Mouse (Mus musculus): ENCODE results near the gene Ankrd35.
"Not testable (repeated sequence)": the region's sequence is repeated elsewhere in the genome, so short reads cannot be mapped to it uniquely, and the experiment has no call there.

Ankrd35 gene

DNA sequence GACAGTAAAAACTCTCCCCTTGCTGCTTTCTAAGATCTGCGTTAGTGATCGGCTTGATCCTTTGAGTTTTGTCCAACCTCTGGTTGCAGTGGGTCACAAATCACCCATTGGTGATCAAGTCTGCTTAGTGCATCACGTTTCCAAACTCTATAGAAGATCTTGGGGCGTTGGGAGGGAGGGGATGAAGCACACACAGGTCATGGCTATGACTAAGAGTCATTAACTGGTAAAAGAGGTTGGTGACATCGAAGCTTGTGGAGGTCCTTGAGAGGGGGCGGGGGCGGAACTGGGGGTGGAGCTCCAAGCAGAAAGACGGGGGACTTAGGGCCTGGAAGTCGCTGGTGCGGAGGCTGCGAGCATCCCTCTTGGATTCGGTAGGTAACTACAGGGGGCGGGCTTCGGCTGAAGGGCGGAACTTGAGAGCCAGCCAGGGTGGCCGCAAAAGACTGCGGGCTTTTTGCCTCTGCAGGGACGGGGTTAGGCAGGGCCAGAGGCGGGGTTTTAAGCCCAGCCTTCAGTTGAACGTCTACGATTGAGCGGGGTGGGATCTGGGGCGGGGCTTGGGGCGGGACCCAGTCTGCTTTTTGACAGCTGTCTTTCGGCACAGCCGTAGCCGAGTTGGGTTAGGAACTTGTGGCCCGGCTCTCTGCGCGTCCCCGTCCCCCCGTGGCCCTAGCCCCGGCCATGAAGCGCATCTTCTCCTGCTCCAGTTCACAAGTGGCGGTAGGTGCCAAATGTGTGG, at the start of gene Ankrd35:
TSS of gene Ankrd35 (plus strand) at position 405 of the 742 bp plus-strand sequence.
- DNase-seq (ENCODE audit: low read depth, low spot score): peak; percentile 98

DNA sequence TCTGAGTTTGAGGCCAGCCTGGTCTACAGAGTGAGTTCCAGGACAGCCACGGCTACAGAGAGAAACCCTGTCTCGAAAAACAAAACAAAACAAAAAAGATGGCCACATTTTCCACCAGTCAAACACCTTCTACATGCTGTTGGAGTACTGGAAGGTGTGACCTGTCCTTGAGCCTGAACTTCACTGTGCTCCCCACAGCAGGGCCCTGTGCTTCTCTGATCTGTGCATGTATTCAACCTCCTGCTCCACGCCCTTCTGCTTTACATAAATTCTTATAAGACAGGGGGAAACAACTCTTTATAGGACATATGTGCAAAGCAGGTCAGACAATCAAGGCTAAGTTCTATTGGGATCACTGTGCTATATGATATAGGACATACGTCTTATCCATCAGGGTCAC, 46.7 kb upstream of the Ankrd35 start:
- peak; percentile 66 for DNase-seq (ENCODE audit: low read depth, low spot score)

DNA sequence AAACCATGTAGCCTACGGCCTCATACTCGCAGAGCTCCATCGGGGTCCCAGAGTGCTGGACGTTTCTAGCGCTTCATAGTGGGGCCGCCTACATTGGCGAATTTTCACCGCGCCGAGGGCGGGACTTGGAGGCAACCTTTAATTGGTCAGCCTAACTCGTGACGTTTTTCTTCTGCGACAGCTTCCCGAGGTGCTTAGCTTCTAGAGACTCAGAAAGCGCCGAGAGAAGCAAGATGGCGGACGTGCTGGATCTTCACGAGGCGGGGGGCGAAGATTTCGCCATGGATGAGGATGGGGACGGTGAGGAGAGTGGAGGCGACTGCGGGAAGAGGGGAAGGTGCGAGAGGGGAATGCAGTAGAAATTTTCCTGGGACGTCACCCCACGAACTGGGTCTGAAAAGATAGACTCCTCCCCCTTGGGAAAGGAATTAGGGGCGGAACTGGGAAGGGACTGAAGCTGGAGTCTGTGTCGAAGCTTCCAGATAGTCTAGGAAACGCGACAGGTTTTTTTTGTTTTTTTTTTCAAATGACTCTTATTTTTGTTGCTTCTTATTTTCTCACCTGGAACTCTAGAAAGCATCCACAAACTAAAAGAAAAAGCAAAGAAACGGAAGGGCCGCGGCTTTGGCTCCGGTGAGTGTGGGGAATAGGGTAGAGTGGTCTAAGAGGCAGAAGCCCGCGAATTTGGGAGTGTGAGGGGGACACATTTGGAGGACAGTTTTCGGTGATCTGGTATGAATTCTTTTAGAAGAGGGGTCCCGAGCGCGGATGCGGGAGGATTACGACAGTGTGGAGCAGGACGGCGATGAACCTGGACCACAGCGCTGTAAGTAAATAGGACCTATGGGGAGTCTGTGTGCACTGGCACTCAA, 40.0 kb upstream of the Ankrd35 start, which contains the start of gene Rbm8a:
TSS of gene Rbm8a (plus strand) at position 205 of the 872 bp plus-strand sequence.
- peak; percentile 99 for DNase-seq (ENCODE audit: low read depth, low spot score)

DNA sequence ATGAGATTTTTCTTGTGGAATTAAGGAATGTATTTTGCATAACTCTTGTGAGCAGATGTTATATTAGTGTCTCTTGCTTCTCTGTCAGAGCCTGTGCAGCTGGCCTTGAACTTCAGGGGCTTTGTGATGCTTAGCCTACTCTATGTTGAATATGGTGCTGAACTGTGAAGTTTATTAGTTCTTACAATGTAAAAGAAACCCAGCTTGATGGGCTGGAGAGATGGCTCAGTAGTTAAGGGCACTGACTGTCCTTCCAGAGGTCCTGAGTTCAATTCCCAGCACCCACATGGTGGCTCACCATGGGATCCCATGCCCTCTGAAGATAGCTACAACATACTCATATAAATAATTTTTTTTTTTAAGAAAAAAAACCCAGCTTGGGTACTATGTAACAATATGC, 37.9 kb upstream of the Ankrd35 start:
- DNase-seq (ENCODE audit: low read depth, low spot score): no peak

DNA sequence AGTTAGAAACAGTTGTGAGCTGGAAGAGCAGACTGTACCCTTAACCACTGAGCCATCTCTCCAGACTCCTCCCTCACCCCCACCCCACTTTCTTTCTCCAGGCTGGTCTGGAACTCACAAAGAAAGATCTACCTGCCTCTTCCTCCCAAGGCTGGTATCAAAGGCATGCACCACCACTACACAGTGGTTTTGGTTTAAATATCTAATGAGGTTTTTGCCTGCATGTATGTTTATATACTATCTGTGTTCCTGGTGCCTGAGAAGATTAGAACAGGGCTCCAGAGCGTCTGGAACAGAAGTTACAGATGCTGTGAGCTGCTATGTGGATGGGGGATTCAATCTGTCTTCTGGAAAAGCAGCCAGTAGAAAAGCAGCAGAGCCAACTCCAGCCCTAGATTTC, 35.9 kb upstream of the Ankrd35 start:
- no peak for DNase-seq (ENCODE audit: low read depth, low spot score)

DNA sequence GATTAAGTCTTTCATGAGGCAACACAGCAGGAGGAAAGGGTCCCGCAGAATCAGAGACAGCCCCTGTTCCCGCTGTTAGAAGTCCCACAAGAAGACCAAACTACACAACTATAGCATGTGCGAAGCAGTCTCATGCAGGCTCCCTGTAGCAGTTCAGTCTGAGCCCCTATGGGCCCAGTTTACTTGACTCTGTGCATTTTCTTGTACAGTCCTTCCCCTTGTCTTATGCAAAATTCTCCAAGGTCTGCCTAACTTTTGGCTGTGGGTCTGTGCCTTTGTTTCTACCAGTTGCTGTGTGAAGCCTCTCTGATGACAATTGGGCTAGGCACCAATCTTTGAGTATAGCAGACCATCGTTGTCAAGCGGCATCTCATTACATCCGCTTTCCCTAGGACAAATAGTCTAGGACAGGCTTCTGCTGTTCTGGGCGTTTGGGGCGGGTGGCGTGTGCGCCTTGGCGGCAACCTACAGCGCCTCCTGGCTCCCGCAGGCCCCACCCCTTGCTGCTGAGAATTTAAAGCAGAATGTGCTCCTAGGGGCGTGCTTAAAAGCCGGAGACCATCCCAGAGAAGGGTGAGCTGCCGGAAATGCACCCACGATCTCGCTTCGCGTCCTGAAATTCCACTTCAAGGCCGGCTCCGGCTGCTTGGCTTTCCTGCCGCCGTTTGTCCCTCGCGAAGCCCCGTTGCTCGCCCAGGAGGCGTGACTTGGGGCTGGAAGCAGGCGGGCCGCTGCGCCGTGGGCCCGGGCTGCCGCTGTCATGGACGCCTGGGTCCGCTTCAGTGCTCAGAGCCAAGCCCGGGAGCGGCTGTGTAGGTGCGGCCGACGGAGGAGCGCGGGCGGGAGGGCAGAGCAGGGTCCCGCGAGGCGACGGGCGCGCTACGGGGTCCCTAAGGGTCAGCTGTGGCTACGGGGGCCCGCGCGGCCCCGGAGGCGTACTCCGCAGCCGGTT, 34.7 kb upstream of the Ankrd35 start, which contains the start of the genes Pex11b and Gm42957:
TSS of gene Pex11b (plus strand) at position 449 of the 952 bp plus-strand sequence.
TSS of gene Gm42957 (plus strand) at position 547 of the 952 bp plus-strand sequence.
- peak; percentile 97 for DNase-seq (ENCODE audit: low read depth, low spot score)

DNA sequence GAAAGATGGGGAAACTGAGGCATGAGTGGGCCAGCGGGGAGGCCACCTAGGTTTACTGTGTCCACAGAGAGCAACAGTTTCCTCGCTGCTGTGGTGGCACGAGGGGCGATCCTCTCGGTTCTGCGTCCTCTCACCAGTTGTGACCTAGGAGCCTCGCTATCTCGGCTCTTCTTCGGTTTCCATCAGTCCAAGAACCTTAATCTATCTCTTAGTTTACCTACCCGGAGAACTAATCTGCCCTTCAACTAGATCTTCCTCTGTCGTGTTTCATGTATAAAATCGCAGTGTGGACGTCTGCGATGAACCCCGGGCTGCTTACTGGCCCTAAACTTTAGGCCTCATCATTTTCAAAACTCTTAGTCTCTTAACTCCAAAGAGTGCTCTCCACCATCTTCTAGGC, 34.0 kb upstream of the Ankrd35 start:
- no peak for DNase-seq (ENCODE audit: low read depth, low spot score)

DNA sequence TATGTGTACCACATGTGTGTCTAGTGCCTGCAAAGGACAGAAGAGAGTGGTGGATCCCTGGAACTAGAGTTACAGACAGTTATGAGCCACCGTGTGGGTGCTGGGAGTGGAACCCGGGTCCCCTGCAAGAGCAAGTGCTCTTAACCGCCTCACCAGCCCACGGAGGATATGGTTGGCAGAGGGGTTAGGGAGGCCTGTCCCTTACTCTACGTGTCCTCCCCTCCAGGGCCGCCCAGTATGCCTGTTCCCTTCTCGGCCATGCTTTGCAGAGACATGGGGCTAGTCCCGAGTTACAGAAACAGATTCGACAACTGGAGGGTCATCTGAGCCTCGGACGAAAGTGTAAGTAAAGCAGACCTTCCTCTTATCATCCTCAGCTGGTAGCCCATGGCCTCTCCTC, 33.5 kb upstream of the Ankrd35 start:
- no peak for DNase-seq (ENCODE audit: low read depth, low spot score)

DNA sequence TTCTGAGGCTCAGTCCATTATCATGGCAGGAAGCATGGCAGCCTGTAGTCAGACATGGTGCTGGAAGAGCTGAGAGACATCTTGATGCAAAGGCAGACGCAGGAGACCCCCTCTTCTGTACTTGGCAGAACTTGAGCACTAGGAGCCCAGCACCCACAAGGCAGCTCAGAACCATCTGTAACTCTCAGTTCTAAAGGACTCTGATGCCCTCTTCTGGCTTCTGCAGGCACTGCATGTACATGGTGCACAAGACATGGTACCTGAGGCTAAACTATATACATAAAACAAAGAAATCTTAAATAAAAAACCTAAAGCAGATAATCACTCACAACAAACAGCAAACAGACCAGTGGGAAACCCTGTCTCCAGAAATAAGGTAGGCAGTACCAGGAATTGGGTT, 30.7 kb upstream of the Ankrd35 start:
- DNase-seq (ENCODE audit: low read depth, low spot score): peak; percentile 83

DNA sequence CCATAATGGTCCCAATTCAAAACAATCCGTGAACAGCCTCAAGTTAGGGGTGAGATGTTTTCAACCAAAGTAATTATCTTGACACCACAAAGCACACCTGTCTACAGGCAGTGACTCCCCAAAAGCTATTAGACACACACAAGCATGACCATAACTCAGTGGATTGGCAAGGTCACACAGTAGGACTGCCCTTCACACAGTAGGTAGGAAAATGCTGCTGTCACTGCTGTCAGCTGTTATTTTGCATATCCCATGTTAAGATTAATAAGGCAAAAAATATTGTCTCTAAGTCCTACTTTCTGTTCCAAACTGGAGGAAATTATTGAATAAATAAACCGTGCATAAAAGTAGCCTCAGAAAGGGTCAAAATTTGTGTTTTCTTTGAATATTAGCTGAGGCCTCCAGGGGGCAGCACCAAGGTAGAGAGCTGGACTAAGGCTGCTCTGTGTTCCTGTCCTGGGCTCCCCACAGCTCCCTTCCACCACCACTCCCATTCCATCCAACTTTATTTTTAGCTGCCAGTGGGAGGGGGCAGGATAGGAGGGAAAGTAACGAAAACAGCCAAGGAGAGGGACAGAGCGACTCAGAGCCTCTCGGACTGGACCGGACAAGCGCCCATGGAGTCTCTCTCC, 24.8 kb upstream of the Ankrd35 start, which contains the start of gene Itga10:
TSS of gene Itga10 (plus strand) at position 567 of the 632 bp plus-strand sequence.
- peak; percentile 65 for DNase-seq (ENCODE audit: low read depth, low spot score)

DNA sequence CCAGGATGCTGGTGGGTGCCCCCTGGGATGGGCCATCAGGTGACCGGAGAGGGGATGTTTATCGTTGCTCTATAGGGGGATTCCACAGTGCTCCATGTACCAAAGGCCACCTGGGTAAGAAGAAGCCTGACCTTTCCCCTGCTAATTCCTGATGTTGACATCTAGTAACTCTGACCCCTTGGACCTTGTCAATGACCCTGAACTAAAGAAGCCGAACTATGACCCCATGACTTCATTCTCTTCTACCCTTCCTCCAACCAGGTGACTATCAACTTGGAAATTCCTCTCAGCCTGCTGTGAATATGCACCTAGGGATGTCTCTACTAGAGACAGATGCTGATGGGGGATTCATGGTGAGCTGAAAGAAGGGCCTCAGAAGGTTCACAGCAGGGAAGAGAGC, 22.6 kb upstream of the Ankrd35 start:
- DNase-seq (ENCODE audit: low read depth, low spot score): no peak

DNA sequence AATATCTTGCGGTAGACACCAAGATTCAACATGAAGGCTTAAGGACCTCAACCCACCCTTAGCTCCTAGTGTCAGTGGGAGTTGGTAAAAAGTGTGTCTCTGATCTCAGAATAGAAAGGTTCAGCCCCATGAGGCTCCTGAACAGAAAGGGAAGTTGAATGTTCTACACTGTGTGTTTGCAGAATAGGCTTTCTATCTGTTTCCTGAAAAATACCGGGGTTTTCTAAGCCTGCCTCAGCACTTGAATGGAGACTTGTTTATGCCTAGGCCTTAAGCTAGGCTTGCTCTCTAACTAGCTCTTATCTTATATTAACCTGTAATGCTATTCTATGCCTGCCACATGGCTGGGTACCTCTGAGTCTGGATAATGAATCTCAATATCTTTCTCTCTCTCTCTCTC, 9.0 kb upstream of the Ankrd35 start:
- no peak for DNase-seq (ENCODE audit: low read depth, low spot score)

DNA sequence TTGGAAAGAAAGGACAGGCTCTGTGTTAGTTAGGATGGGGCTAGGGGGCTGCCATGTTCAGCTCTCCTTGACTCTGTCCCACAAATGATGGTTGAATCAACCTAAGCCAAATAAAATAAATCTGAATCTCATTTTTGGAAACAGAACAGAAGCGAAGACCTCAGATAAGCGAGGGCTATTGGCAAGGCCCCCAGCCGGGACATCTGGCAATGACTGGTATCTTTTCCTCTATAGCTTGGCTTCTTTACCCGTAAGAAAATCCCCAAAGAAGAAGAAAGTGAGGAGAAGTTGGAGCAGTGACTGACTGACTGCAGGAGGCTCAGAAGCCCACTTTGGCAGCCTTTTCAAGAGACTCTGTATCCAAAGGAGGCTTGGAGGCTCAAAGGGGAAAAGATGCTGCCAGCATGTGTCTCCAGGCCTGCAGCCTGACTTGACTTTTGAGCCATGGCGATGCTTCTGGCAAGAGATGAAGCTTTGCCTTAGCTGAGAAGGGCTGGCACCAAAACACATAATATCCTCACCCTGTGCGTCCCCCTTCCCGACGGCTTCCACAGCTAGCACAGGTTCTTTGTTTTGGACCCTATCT, 7.1 kb upstream of the Ankrd35 start:
- no peak for DNase-seq (ENCODE audit: low read depth, low spot score)

DNA sequence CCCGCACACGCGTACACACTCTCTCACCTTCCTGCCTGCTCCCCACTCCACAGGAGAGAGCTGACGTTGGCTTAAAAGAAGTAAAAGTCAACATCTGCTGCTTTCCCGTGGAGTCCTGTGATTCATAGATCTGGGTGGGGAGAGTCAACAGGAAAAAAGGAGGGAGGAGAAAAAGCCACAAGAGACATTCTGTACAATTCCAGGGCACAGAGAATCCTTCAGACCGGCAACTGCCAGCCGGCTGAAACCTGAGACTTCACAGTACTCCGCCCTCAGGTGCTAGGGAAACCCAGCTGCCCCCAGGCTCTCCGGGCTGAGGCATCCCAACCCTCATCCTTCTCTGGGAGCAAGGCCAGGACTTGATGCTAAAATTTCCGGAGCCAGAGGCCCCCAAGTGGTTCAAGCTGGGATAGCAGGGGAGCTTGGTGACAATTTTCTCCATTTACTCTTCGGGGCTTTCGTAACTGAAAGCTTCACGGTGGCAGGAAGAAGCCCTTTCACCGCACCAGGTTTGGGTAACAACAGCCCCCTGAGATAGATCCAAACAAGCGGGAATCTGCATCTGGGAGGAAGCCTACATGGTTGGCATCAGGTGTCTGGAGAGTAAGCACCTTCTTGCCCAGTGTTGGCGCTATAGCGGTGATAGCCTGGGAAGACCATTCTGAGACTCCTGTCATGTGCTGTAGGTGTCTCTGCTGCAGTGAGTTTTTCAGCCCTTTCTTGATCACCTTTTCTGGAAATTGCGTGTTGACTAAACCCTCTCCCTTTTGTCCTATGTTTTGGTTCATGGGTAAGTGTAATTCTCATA, 6.3 kb upstream of the Ankrd35 start:
- DNase-seq (ENCODE audit: low read depth, low spot score): peak; percentile 98

DNA sequence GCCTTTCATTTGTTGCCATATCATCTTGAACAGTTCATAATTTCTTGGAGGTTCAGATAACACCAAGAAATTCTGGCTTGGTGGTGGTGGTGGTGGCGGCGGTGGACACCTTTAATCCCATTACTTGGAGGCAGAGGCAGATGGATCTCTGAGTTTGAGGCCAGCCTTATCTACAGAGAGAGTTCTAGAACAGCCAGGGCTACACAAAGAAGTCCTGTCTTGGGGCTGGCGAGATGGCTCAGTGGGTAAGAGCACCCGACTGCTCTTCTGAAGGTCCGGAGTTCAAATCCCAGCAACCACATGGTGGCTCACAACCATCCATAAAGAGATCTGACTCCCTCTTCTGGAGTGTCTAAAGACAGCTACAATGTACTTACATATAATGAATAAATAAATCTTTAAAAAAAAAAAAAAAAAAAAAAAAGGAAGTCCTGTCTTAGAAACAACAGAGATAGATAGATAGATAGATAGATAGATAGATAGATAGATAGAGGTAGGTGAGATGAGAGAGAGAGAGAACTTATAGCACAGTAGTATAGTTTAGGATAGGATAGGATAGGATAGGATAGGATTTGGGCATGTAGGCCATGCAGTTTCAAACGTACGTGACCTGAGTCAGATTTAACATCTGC, 4.1 kb upstream of the Ankrd35 start:
- not testable (repeated sequence) for DNase-seq (ENCODE audit: low read depth, low spot score)

DNA sequence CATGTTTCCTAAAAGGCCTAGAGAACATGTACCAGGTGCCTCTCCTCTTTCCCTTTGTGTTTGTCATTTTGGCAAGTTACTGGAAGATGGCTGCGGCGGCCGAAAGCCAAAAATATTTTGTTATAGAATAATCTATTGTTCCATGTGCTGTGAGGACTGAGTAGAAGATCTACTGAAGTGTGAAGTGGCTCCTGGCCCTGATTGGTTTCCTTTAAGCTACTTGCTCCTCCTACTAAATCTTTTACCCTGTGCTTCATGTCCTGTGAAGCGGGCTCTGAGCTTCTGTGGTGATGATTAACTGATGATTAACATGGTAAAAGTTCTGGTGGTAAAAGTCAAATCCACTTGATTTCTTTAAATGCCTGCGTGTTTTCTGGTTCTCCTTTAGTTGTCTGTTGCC, 3.0 kb upstream of the Ankrd35 start:
- DNase-seq (ENCODE audit: low read depth, low spot score): no peak

DNA sequence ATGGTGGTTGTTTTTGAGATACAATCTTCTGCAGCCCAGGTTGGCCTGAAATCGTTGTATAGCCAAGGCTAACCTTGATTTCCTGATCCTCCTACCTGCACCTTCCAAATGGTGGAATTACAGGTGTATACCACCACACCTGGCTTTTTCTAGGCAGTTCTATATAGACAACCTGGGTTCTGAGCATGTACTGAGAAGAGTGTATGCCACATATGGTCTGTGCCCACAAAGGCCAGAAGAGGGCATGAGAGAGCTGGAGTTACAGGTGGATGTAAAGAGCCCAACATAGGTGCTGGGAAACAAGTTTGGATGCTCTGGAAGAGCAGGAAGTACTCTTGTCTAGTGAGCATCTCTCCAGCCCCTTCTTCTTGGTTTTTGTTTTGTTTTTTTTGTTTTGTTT, 2.6 kb upstream of the Ankrd35 start:
- peak; percentile 83 for DNase-seq (ENCODE audit: low read depth, low spot score)

DNA sequence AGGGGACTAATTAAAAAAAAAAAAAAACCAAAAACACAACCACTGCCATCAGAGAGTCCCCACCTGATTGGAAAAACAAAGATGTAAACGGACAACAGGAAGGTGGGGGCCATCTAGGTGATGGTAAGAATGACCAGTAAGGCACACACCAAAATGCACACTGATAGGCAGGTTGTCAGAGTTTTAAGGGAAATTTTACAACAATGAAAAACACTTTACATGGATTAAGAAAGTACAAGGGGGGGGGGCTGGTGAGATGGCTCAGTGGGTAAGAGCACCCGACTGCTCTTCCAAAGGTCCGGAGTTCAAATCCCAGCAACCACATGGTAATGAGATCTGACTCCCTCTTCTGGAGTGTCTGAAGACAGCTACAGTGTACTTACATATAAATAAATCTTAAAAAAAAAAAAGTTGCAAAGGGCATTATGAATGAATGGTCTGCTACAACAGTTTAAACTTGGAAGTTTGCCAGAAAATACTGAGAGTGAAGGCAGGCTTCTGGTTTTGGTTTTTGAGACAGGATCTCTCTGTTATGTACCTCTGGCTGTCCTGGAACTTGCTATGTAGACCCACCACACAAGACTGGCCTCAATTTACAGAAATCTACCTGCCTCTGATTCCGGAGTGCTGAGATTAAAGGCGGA, 1.4 kb upstream of the Ankrd35 start:
- DNase-seq (ENCODE audit: low read depth, low spot score): no peak

DNA sequence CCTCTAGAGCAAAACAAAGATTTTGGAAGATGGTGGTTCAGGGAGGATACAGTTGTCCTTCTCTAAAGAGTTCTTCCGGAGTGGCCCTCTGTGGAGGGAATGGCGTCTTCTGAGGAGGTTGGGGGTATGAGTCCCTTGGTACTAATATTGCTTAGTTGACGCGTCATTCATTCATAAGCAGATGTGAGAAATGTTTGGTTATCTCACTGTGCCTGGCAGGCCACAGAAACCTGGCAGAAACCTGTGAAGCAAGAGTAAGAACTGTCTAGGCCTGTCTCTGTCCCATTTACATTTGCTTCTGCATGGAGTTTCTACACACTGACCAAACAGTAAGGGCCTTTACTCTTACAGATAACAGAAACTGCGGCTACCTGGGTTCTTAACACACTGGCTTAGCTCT, 1.6 kb downstream of the Ankrd35 start:
- DNase-seq (ENCODE audit: low read depth, low spot score): no peak
